8 mouse cellular contexts compared by ENCODE assay signal in the genomic region with DNA sequence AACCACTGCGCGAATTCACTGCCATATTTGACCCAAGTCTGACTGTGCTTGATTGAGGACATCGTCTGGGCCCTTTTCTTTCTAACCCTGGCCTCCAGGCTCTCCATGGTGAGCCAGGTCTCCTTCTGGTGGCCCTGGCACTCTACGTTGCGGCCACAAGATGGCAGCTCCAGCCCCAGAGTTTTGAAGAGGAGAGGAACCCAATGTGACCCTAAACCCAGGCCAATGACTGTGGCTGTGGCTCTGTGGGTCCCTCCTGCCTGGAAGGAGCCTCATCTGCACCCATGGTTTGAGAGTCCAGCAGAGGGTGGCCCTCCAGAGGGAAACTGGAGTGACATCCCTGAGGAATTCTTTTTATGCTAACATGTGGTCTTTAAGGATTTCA.
DNase-seq lines count a peak whose midpoint lies in the region; ATAC-seq and TF ChIP-seq lines count a peak whose summit lies in the region.

No protein-coding gene starts in this region.

- peak; percentile 92 for DNase-seq in heart, adult 11 months
- DNase-seq in heart, embryonic 10.5 days (ENCODE audit: low spot score): no peak
- DNase-seq in urinary bladder, postnatal 14 days (ENCODE audit: low spot score): peak; percentile 28
- no peak for DNase-seq in urinary bladder, postnatal 4 days (ENCODE audit: low spot score in 2 of 2)
- peak; percentile 67 for DNase-seq in midbrain, postnatal 0 days (ENCODE audit: low spot score)

- no peak overlapping the region for H3K9ac ChIP-seq in kidney, embryonic 15.5 days
- H3K9ac ChIP-seq in midbrain, postnatal 0 days (replicated peaks; ENCODE audit: low read length, poor library complexity, severe bottlenecking): no peak overlapping the region

- H3K36me3 ChIP-seq in heart, embryonic 10.5 days: peaks cover 3% of the 10 kb centered on the region; the same call in 1 of the 2 replicates
- H3K36me3 ChIP-seq in kidney, embryonic 15.5 days: no peaks in the 10 kb centered on the region
- no peaks in the 10 kb centered on the region for H3K36me3 ChIP-seq in midbrain, postnatal 0 days (ENCODE audit: insufficient read depth, low read length)

- no peak overlapping the region for H3K4me2 ChIP-seq in kidney, embryonic 15.5 days
- no peak overlapping the region for H3K4me2 ChIP-seq in midbrain, postnatal 0 days (ENCODE audit: low read depth, low read length, poor library complexity, severe bottlenecking)

- 34% methylated on average over 5 of the region's 5 CpGs for whole genome bisulfite sequencing in heart, embryonic 10.5 days
- 42% methylated on average over 5 of the region's 5 CpGs for WGBS in kidney, embryonic 15.5 days
- WGBS in midbrain, postnatal 0 days: 39% methylated on average over 5 of the region's 5 CpGs

- peaks cover 18% of the 10 kb centered on the region for H3K4me1 ChIP-seq in heart, embryonic 10.5 days
- peaks cover 7% of the 10 kb centered on the region; the same call in 1 of the 2 replicates for H3K4me1 ChIP-seq in kidney, embryonic 15.5 days
- H3K4me1 ChIP-seq in midbrain, postnatal 0 days (ENCODE audit: insufficient read depth, low read length): peaks cover 4% of the 10 kb centered on the region; the same call in 1 of the 2 replicates

- H3K27ac ChIP-seq in heart, embryonic 10.5 days: no peak overlapping the region
- H3K27ac ChIP-seq in kidney, embryonic 15.5 days: no peak overlapping the region
- no peak overlapping the region for H3K27ac ChIP-seq in midbrain, postnatal 0 days (ENCODE audit: low read depth, low read length)

- peak; percentile 80 for TF ChIP-seq CTCF in midbrain, postnatal 0 days (IDR thresholded peaks at IDR 0.05)

- H3K27me3 ChIP-seq in heart, embryonic 10.5 days (ENCODE audit: insufficient read depth, poor library complexity, severe bottlenecking): no peaks in the 10 kb centered on the region; the same call in 1 of the 2 replicates
- H3K27me3 ChIP-seq in kidney, embryonic 15.5 days: no peaks in the 10 kb centered on the region
- H3K27me3 ChIP-seq in midbrain, postnatal 0 days (ENCODE audit: insufficient read depth, low read length): no peaks in the 10 kb centered on the region

- 0 out of 2 replicates have a peak, but pooled peaks cover 4% of the 10 kb centered on the region for H3K9me3 ChIP-seq in heart, embryonic 10.5 days
- no peaks in the 10 kb centered on the region for H3K9me3 ChIP-seq in kidney, embryonic 15.5 days (replicated peaks)
- H3K9me3 ChIP-seq in midbrain, postnatal 0 days (ENCODE audit: low read length): no peaks in the 10 kb centered on the region

- 0 out of 2 replicates have a peak, but pooled peaks have one; percentile 23 for ATAC-seq in common myeloid progenitor, adult 5-6 weeks (replicated peaks; ENCODE audit: low read depth, poor library complexity, severe bottlenecking)
- peak; percentile 43 for ATAC-seq in kidney, embryonic 15.5 days (replicated peaks; ENCODE audit: low FRiP score)
- ATAC-seq in midbrain, postnatal 0 days (ENCODE audit: low FRiP score): no peak
- ATAC-seq in inflammation-experienced regulatory T-cells, adult 6 months: no peak

- no peak overlapping the region for H3K4me3 ChIP-seq in heart, embryonic 10.5 days
- no peak overlapping the region for H3K4me3 ChIP-seq in kidney, embryonic 15.5 days (replicated peaks)
- no peak overlapping the region for H3K4me3 ChIP-seq in midbrain, postnatal 0 days (ENCODE audit: low read depth, low read length)

Comparison
In these comparisons a context has a peak if more than half of its experiments do, and no peak if none do; other contexts are left out.
1. DNase-seq: peak in heart, adult 11 months (single experiment), urinary bladder, postnatal 14 days (single experiment) and midbrain, postnatal 0 days (single experiment); none in heart, embryonic 10.5 days (single experiment) and urinary bladder, postnatal 4 days (0 of 2).
2. ATAC-seq: peak in common myeloid progenitor, adult 5-6 weeks (single experiment) and kidney, embryonic 15.5 days (single experiment); none in midbrain, postnatal 0 days (single experiment) and inflammation-experienced regulatory T-cells, adult 6 months (single experiment).